Mouse (Mus musculus) ovary, postnatal 14 days (tissue): ENCODE data around the gene Mmp20.
A peak's percentile ranks its signal among the peaks of the same experiment; 100 is the strongest.

Experiments
- DNase-seq: peaks from one replicate; pipeline ENCODE4 v3.0.0; 2022; ENCODE audit warnings: low spot score

The Mmp20 gene

DNA sequence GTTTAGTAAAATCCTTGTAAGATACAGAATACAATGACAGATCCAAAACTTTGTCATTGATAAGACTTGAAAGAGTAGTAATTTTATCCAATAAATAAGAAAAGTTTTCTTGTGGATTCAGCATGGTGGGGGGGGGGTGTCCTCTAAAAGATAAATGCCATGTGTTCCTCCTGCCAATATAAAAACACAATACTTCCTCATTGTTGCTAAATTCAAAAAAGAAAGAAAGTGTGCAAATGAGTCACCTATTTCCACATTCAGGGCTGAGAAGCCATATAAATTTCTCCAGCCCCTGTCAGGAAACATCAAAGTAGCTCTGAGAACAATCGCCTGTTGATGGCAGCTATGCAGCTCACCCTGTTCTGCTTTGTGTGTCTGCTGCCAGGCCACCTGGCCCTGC is 63.8 kb downstream of the Mmp20 start, which contains the start of gene Mmp7:
Mmp7 (plus strand) TSS at position 301 of the 400 bp plus-strand sequence.
- no peak for DNase-seq

DNA sequence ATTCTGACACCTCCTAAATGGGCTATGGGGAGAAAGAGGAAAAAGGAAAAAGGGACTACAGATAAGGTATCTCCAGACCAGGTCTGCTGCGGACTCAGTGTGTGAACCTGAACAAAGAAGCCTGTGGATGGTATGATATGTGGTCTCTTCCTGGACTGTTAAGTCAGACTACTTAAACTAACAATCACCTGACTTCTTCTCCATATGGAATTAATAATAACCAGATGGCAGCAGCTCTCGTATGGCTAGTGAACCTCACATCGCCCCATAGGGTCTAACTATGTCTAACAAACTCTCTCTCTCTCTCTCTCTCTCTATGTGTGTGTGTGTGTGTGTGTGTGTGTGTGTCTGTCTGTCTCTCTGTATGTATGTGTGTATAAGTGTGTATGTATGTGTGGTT is 65.9 kb downstream of the Mmp20 start:
- DNase-seq, result no peak

GRCm38 (mm10) chr9:7695646-7696045 is 67.6 kb downstream of the Mmp20 start:
- DNase-seq, result no peak

DNA sequence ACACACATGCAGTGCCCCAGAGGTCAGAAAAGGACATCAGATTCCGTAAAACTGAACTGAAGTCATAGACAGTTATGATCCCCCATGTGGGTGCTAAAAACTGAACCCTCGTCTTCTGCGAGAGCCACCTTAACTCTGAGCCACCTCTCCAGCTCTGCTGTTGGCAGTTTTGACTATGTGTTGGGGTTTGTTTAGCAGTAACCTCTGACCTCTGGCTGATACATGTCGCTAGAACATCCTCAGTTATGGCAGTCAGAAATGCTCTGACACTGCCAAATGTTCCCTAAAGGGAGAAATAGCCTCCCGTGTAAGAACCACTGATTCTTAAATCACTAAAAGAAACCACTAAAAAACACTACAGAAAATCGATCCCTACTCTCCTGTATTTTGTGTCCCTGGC is 80.7 kb downstream of the Mmp20 start:
- DNase-seq, result no peak

DNA sequence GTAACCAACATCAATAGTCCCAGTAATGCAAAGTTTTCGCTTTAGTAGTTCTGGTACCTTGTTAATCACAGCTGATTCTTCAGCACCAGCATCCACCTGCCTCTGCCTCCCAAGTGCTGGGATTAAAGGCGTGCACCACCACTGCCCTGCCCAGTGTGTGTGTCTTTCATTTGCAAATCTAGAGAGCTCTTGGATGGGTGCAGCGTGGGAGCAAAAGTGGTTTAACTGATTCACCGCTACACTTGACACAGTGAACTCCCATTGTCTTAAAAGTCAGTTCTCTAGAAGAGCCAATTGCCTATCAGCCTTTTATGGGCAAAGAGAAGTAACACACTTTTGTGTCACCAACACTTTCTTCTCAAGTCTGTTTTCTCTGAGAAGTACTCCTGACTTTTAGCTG is 83.2 kb downstream of the Mmp20 start:
- DNase-seq, result no peak

DNA sequence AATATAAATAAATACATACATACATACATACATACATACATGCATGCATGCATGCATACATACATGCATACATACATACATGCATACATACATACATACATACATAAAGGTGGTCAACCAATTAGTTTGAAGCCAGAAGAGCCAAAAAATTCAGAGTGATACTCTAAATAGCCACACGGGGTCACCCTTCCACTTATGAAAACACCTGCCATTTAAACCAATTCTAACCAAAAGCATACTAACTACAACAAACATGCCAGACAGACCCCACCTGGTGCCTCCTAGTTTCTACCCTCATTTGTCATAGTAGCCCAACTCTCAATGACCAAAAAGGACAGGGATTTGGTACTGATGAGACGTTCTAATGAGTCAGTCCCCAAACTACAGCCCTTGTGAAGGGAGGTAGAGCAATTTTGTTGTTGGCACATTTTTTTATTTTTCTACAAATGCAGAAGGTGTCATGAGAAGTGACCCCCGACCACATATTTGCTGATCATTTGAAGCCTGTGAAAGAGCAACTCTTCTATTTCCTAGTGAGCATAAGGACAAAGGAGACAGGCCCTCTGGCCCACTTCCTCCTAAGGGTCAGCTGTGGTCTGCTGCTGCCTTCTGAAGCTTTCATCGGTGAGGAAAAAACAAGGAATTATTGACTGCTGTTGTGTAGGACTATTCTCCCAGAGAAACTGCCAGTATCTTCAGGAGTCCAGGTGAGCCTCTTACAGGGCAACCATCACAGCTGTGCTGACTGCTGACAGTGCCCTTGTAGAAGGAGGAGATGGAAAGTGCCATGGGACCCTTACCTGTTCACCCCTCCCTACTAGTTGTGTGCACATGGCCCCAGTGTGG is 86.3 kb downstream of the Mmp20 start:
- DNase-seq, result peak; percentile 26

GRCm38 (mm10) chr9:7714908-7715175 is 86.8 kb downstream of the Mmp20 start:
- DNase-seq, result no peak

- DNase-seq, result no peak
Measured at GRCm38 (mm10) chr9:7721543-7721942, 93.5 kb downstream of the Mmp20 start.
